Mouse (Mus musculus): ENCODE data around the gene Katnal1.

Gene Katnal1

DNA sequence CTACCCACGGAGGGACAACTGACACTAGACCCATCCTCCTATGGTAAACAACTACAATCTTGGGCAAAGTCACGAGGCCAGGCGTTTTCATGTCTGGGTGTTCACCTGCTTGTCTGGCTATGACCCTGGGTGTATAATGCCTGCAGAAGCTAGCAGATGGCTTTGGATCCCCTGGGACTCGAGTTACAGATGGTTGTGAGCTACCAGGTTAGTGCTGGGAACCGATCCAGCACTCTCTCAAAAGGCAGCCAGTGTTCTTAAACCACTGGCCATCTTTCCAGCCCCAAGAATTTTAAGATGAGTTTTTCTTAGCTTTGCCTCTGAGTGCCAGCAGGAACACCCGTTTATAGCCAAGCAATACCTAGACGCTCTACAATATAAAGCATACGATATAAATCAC is 45.4 kb downstream of the Katnal1 start:
- DNase-seq (ENCODE audit: low spot score in 2 of 2) = no peak

- no peak for DNase-seq (ENCODE audit: low spot score in 2 of 2)
Measured at GRCm38 (mm10) chr5:148879218-148879617, 49.9 kb downstream of the Katnal1 start.

GRCm38 (mm10) chr5:148873116-148873515 is 56.0 kb downstream of the Katnal1 start:
- no peak for DNase-seq (ENCODE audit: low spot score in 2 of 2)

DNA sequence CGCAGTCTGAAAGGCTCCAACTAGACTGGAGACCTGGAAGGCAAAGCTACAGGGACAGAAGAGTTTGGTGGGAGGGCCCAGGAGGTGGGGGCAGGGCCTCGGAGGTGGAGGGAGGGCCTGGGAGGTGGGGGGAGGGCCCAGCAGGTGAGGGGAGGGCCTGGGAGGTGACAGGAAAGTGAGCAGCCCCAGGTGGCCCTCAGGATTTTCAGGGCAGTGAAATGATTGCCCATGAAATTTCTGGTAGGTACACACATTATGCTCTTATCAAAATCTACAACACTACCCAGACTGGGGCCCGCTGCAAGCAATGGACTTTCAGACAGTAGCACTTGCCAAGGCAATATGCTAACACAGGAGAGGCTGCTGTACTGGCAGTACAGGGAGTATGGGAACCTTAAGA is 59.5 kb downstream of the Katnal1 start:
- no peak for DNase-seq (ENCODE audit: low spot score in 2 of 2)

- DNase-seq (ENCODE audit: low spot score in 2 of 2) = no peak
Measured at GRCm38 (mm10) chr5:148867766-148868165, 61.4 kb downstream of the Katnal1 start.

GRCm38 (mm10) chr5:148867171-148867570 is 61.9 kb downstream of the Katnal1 start:
- no peak for DNase-seq (ENCODE audit: low spot score in 2 of 2)

- DNase-seq (ENCODE audit: low spot score in 2 of 2) = no peak
Measured at GRCm38 (mm10) chr5:148866571-148866970, 62.5 kb downstream of the Katnal1 start.

DNA sequence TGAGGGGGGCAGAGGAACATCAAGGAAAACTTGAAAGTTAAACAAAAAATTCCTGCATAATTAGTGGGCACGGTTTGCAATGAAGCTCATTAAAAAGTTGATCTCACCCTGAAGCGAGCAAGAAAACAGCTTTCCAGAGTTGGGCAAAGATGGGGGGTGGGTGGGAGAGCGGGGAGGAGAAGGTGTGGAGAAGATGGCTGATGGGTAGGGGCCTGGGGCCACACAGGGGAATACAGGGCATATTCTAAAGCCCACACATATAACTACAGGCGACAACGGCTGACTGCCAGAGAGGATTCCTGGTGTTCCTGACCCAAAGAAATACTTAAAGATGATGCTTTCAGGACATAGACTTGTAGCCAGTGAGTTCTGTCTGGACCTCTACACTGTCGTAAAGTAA is 65.7 kb downstream of the Katnal1 start:
- no peak for DNase-seq (ENCODE audit: low spot score in 2 of 2)

DNA sequence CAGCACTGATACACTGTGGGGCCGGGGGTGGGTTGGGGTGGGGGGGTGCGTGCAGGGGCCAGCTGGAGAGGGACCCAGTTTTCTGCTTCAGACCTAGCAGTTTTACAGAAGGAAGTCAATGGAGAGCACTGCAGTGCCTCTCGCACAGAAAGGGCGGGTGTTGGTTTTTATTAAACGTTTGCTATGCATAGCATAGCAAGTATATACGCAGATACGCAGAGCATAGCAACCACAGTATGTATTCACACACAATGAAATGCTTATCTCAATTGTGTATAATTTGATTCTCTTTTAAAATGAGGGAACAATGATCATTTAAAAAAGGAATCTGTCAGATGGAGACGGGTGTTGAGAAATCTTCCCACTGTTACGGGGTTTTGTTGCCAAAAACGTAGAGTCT is 66.3 kb downstream of the Katnal1 start:
- DNase-seq (ENCODE audit: low spot score in 2 of 2) = no peak

GRCm38 (mm10) chr5:148862136-148862535 is 67.0 kb downstream of the Katnal1 start:
- DNase-seq (ENCODE audit: low spot score in 2 of 2) = no peak

- DNase-seq (ENCODE audit: low spot score in 2 of 2) = no peak
Measured at GRCm38 (mm10) chr5:148857522-148857921, 71.6 kb downstream of the Katnal1 start.

DNA sequence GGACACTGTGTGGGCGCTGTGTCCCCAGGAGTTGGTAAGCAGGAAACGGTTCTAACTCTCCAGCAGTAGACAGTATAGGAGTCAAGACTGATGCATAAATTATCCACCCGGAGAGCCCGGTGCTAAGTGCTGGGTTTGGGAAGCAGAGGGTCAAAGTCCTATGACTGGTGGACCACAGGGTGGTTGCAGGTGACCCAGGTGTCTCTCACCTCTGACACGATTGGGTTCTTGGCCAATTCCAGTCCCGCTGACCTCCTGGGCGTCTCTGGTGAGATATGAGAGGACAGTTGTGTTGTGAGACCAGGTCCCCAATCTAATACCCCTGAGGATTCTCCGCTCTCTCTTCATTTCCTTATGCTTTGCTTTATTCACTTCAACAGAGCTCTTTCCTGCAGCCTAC is 74.1 kb downstream of the Katnal1 start:
- no peak for DNase-seq (ENCODE audit: low spot score in 2 of 2)

DNA sequence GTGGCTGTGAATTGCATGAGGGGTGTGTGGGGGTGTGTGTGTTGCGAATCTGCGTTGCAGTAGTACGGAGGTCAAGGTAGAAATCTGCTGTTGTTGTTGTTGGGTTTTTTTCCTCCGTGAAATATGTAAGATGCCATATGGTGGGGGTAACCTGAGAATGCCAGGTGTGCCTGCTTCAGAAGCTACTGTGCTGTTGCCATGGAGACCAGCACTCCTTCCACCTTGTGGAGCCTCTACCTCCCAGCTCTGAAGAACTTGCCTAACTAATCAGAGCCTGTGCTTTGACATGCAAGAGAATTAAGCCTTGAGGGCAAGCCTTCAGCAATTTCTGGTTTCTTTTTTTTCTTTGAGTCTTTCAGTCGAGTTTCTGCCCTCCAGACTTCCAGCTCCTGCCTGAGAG is 75.0 kb downstream of the Katnal1 start:
- no peak for DNase-seq (ENCODE audit: low spot score in 2 of 2)

GRCm38 (mm10) chr5:148849516-148849915 is 79.6 kb downstream of the Katnal1 start:
- DNase-seq (ENCODE audit: low spot score in 2 of 2) = no peak

- no peak for DNase-seq (ENCODE audit: low spot score in 2 of 2)
Measured at GRCm38 (mm10) chr5:148847032-148847431, 82.1 kb downstream of the Katnal1 start.

- DNase-seq (ENCODE audit: low spot score in 2 of 2) = no peak
Measured at GRCm38 (mm10) chr5:148837069-148837468, 92.1 kb downstream of the Katnal1 start.

DNA sequence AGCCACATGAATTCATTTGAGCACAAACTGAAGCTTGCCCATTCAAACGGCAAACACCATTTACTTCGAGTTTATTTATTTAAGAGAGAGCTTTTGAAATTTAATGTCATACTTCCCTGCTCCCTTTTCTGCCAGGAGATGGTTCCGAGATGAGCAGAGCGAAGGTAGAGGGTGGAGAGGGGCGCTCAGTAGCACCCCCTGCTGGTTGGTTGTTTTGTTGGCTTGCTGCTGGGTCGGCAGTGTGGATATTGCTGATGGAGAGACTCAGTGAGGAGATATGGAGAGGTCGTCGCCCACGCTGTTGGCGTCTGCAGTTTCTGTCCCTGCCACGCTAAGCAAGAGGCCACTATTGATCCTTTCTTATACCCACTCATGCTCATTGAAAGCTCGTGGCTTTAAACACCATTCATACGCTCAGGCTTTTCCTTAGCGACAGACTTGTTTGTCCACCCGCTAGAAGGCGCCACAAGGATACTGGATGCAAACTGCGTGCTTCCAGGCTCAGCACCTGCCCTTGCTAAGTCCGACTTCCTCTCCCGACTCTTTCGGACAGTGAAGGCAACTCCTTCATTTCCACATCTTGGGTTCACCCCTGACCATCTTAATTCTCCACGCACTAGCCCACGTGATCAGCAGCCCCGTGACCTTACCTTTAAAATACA is 97.4 kb downstream of the Katnal1 start:
- DNase-seq (ENCODE audit: low spot score in 2 of 2) = peak; percentile 66

GRCm38 (mm10) chr5:148831141-148831547 is 98.0 kb downstream of the Katnal1 start:
- DNase-seq (ENCODE audit: low spot score in 2 of 2) = no peak

DNA sequence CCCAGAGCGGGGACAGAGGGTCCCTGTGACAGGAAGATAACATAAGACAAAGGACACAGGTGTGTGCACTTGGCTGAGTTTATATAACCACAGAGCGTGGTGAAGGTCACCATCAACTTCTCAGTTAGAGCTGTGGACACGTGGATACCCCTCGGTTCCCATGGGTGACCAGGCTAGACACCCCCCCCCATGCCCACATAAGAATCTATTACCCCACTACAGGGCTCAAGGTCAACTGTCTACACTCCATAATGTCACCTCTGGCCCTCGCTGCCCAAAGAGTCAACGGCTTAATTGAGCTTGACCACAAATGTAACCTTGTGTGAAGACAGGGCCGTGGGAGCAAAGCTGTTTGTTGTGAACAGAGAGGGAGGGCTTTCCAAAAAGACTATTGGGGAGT is 103.4 kb downstream of the Katnal1 start:
- no peak for DNase-seq (ENCODE audit: low spot score in 2 of 2)

DNA sequence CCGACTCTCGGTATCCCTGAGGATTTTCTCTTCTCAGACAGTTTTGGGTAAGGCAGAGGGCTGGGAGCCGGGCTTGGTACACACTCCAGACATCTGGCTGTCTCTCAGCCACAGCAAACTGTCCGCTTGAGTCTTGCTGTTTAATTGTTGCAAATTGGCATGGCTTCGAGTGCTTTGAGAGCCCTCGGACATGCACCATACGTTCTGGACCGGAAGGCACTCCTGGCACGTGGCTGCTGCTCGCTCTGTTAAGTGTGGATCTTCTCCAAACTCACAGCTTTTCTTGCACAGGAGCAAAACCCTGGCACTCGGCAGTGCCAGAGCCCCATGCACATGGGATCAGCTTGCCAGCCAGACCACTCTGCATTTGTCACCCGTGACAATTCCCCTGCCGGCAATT is 106.3 kb downstream of the Katnal1 start:
- DNase-seq (ENCODE audit: low spot score in 2 of 2) = no peak
